Mouse (Mus musculus): Measurements from ENCODE around the gene Gli3. TPM values are rescaled to one million over a fixed set of nuclear protein-coding genes. Genes with fewer than 3 reads are reported as not detected.

The Gli3 gene
- total and polyA plus RNA-seq, 3 experiments: 1.3 to 1.9 (median 1.8) TPM

- 38% methylated on average over 6 of the region's 6 CpGs for WGBS
- Histone ChIP-seq H3K36me3 (ENCODE audit: control insufficient read depth, insufficient read depth, low read length) (no peaks in the 10 kb centered on the region), H3K27me3 (ENCODE audit: control insufficient read depth, insufficient read depth, low read length) (no peaks in the 10 kb centered on the region), H3K27ac (no peak overlapping the region), H3K4me3 (no peak overlapping the region), H3K4me1 (ENCODE audit: control insufficient read depth, insufficient read depth, low read length) (no peaks in the 10 kb centered on the region), H3K9ac (ENCODE audit: low read depth, low read length) (no peak overlapping the region), H3K79me2 (replicated peaks; ENCODE audit: control insufficient read depth, insufficient read depth, low read length) (no peaks in the 10 kb centered on the region)
- intact Hi-C loops (cut with DNase I): loop anchor here (1.0 kb wide), 1 partner anchor 1114 kb away; no protein-coding TSS in a partner anchor
- peak in 1 of 2 experiments; percentile 11 for DNase-seq
- TF ChIP-seq EP300 (IDR thresholded peaks at IDR 0.05; ENCODE audit: insufficient read depth, low read depth, low read length): no peak
- peak; percentile 78 for TF ChIP-seq CTCF (IDR thresholded peaks at IDR 0.05)
Observed at GRCm38 (mm10) chr13:15762901-15763417, 299.9 kb downstream of the Gli3 start.

DNA sequence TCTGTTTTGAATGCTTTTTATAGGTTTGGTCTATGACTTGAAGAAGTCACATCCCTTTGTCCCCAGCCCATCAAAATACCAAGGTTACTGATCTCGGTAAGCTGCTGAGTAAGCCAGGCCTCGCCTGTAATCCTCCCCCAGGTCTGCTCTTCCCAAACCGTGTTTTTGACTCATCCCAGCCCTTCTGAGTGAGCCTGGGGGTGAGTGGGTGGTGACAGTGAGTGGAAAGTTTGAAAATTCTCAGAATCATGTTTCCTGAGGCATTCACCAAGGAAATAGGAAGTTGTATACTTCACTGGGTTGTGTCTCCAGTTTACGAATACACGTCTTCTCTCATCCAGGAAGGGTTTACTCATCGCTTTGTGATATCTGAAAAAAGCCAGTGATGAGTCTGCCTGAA lies 314.6 kb downstream of the Gli3 start:
- Histone ChIP-seq H3K4me3 (no peak overlapping the region), H3K36me3 (ENCODE audit: control insufficient read depth, insufficient read depth, low read length) (no peaks in the 10 kb centered on the region), H3K27ac (no peak overlapping the region), H3K79me2 (replicated peaks; ENCODE audit: control insufficient read depth, insufficient read depth, low read length) (no peaks in the 10 kb centered on the region), H3K27me3 (ENCODE audit: control insufficient read depth, insufficient read depth, low read length) (no peaks in the 10 kb centered on the region), H3K4me1 (ENCODE audit: control insufficient read depth, insufficient read depth, low read length) (no peaks in the 10 kb centered on the region), H3K9ac (ENCODE audit: low read depth, low read length) (no peak overlapping the region)
- DNase-seq: no peak
- 54% methylated on average over 6 of the region's 6 CpGs for WGBS
- TF ChIP-seq EP300 (IDR thresholded peaks at IDR 0.05; ENCODE audit: insufficient read depth, low read depth, low read length): no peak
- no peak for TF ChIP-seq POLR2A (IDR thresholded peaks at IDR 0.05; ENCODE audit: insufficient read depth, low read depth, low read length)
- TF ChIP-seq CTCF (IDR thresholded peaks at IDR 0.05): no peak
- intact Hi-C loops (cut with DNase I): no loop called here
